Mouse (Mus musculus): Measurements from ENCODE around the gene Ift81.

DNA sequence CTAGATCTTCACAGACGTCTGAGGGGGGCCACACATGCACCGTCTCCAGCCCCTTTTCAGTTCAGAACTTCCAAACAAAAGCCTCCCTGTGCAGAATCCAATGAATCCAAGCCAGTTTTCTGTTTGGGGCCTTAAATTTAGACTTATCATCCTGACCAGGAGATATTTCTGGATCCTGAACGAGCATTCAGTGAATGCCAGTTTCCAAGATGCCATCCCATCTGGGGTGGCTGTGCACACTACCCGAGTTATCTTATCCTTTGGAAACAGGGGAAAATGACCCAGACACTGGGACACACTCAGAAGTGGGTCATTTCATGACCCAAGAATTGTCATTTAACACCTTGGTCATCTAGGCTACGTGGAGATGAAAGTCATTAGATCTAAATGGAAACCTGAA, 3.4 kb upstream of the Ift81 start:
- no peak for TF ChIP-seq CTCF (IDR thresholded peaks at IDR 0.05; ENCODE audit: low read depth, low read length)
- TF ChIP-seq POLR2AphosphoS5 (IDR thresholded peaks at IDR 0.05; ENCODE audit: insufficient replicate concordance, low read depth, low read length): no peak
- TF ChIP-seq GATA1 (IDR thresholded peaks at IDR 0.05; ENCODE audit: borderline replicate concordance, low read length): no peak

Measured in G1E (cell line).